Mouse (Mus musculus) stomach, postnatal 0 days (tissue): ENCODE measurements at regions not wholly inside any gene's neighbourhood (a gene's known extent, or its start where the extent isn't known, plus 50 kb on each side); places are given as distances from the start of the nearest gene placed in this dataset.
A peak's percentile ranks its signal among the peaks of the same experiment; 100 is the strongest.

Experiments
- ATAC-seq: fragments of 200-750 bp; cut with Nextera tagmentation; 2 replicates; pipeline ENCODE4 v1.8.0; 2017; ENCODE audit not compliant: low FRiP score, low TSS enrichment
- DNase-seq: peaks from one replicate; pipeline ENCODE4 v3.0.0-alpha.2; 2016; ENCODE audit warnings: low spot score
- H3K27ac ChIP-seq: fragments of 300-500 bp; sonication (generic); replicated peaks from 2 replicates; pipeline ENCODE4 v1.5.1; 2014; ENCODE audit warnings: mild to moderate bottlenecking, control low read depth
- H3K27me3 ChIP-seq: fragments of 300-500 bp; sonication (generic); 2 replicates; pipeline ENCODE4 v1.6.1; 2014; ENCODE audit warnings: low read length; ENCODE audit not compliant: control insufficient read depth, insufficient read depth
- H3K36me3 ChIP-seq: fragments of 300-500 bp; sonication (generic); 2 replicates; pipeline ENCODE4 v1.6.1; 2014; ENCODE audit warnings: low read length, mixed read lengths; ENCODE audit not compliant: control insufficient read depth, insufficient read depth
- H3K4me1 ChIP-seq: fragments of 300-500 bp; sonication (generic); replicated peaks from 2 replicates; pipeline ENCODE4 v1.6.1; 2014; ENCODE audit warnings: antibody characterized with exemption; ENCODE audit not compliant: control insufficient read depth, insufficient read depth
- H3K4me2 ChIP-seq: fragments of 300-500 bp; sonication (generic); replicated peaks from 2 replicates; pipeline ENCODE4 v1.6.1; 2014; ENCODE audit warnings: low read depth, mild to moderate bottlenecking, control low read depth, moderate library complexity
- H3K4me3 ChIP-seq: fragments of 300-500 bp; sonication (generic); 2 replicates; pipeline ENCODE4 v1.5.1; 2014; ENCODE audit warnings: low read depth, low read length, control low read depth
- H3K9ac ChIP-seq: fragments of 300-500 bp; sonication (generic); 2 replicates; pipeline ENCODE4 v1.6.1; 2014; ENCODE audit warnings: mild to moderate bottlenecking, low read length, control low read depth, mixed read lengths
- H3K9me3 ChIP-seq: fragments of 300-500 bp; sonication (generic); 2 replicates; pipeline ENCODE4 v1.6.1; 2016; ENCODE audit warnings: low read length; ENCODE audit not compliant: control insufficient read depth
- CTCF ChIP-seq: IDR thresholded peaks from 2 replicates; pipeline ENCODE4 v1.5.1; 2016; ENCODE audit warnings: antibody characterized with exemption, low read depth, mild to moderate bottlenecking, moderate library complexity
- EP300 ChIP-seq: optimal IDR thresholded peaks from 2 replicates; pipeline ENCODE3; 2016; ENCODE audit warnings: antibody characterized with exemption
- WGBS: fragments of 180-500 bp; shearing (Covaris S2); extraction: QIAGEN DNeasy Blood & Tissue Kit; methylation state at CpG from one replicate; pipeline ENCODE4 v1.1.7; 2014; 5-methylcytosine and 5-hydroxymethylcytosine counted together

- WGBS, result 87% methylated on average over 3 of the region's 3 CpGs
- Histone ChIP-seq H3K4me1 (no peaks in the 10 kb centered on the region), H3K9me3 (no peaks in the 10 kb centered on the region; the same call in 1 of the 2 replicates), H3K36me3 (no peaks in the 10 kb centered on the region), H3K27me3 (no peaks in the 10 kb centered on the region), H3K27ac (no peak overlapping the region), H3K4me2 (no peak overlapping the region), H3K9ac (no peak overlapping the region), H3K4me3 (no peak overlapping the region)
- no peak for ATAC-seq
- TF ChIP-seq CTCF (no peak), EP300 (no peak)
- no peak for DNase-seq
These were observed 525.0 kb upstream of the Fat1 start for GRCm38 (mm10) chr8:44410261-44410660.

GRCm38 (mm10) chr8:44418003-44418402 is 517.2 kb upstream of the Fat1 start:
- Histone ChIP-seq H3K4me3 (no peak overlapping the region), H3K9ac (no peak overlapping the region), H3K27ac (no peak overlapping the region), H3K27me3 (no peaks in the 10 kb centered on the region), H3K4me1 (no peaks in the 10 kb centered on the region), H3K36me3 (no peaks in the 10 kb centered on the region), H3K9me3 (no peaks in the 10 kb centered on the region), H3K4me2 (no peak overlapping the region)
- ATAC-seq, result no peak
- TF ChIP-seq CTCF (no peak), EP300 (no peak)
- no peak for DNase-seq
- 84% methylated on average over 8 of the region's 8 CpGs for WGBS

- no peak overlapping the region for H3K4me3 ChIP-seq
- H3K27ac ChIP-seq, result no peak overlapping the region
- H3K4me2 ChIP-seq, result no peak overlapping the region
- H3K9me3 ChIP-seq, result no peaks in the 10 kb centered on the region
- no peak for ATAC-seq
- TF ChIP-seq CTCF, result no peak
- TF ChIP-seq EP300, result no peak
- no peaks in the 10 kb centered on the region for H3K4me1 ChIP-seq
- no peaks in the 10 kb centered on the region for H3K27me3 ChIP-seq
- WGBS, result 59% methylated on average over 3 of the region's 3 CpGs
- no peak for DNase-seq
- no peak overlapping the region for H3K9ac ChIP-seq
- H3K36me3 ChIP-seq, result no peaks in the 10 kb centered on the region
These were observed 479.8 kb upstream of the Fat1 start for GRCm38 (mm10) chr8:44455433-44455832.

GRCm38 (mm10) chr8:44456336-44456735 is 478.9 kb upstream of the Fat1 start:
- H3K4me1 ChIP-seq, result no peaks in the 10 kb centered on the region
- DNase-seq, result peak; percentile 25
- no peaks in the 10 kb centered on the region for H3K9me3 ChIP-seq
- H3K4me2 ChIP-seq, result no peak overlapping the region
- H3K36me3 ChIP-seq, result no peaks in the 10 kb centered on the region
- ATAC-seq, result peak; percentile 63; the same call in 1 of the 2 replicates
- H3K9ac ChIP-seq, result no peak overlapping the region
- TF ChIP-seq CTCF (no peak), EP300 (no peak)
- WGBS, result 75% methylated on average over 7 of the region's 7 CpGs
- H3K4me3 ChIP-seq, result no peak overlapping the region
- no peak overlapping the region for H3K27ac ChIP-seq
- H3K27me3 ChIP-seq, result no peaks in the 10 kb centered on the region

GRCm38 (mm10) chr8:44466409-44467078 is 468.7 kb upstream of the Fat1 start:
- no peak overlapping the region for H3K4me3 ChIP-seq
- no peaks in the 10 kb centered on the region for H3K36me3 ChIP-seq
- no peak for TF ChIP-seq EP300
- TF ChIP-seq CTCF, result no peak
- no peak overlapping the region for H3K4me2 ChIP-seq
- no peaks in the 10 kb centered on the region for H3K27me3 ChIP-seq
- no peaks in the 10 kb centered on the region for H3K4me1 ChIP-seq
- H3K9me3 ChIP-seq, result no peaks in the 10 kb centered on the region
- ATAC-seq (no peak), DNase-seq (no peak)
- H3K9ac ChIP-seq, result no peak overlapping the region
- H3K27ac ChIP-seq, result no peak overlapping the region
- WGBS, result 82% methylated on average over 3 of the region's 3 CpGs

GRCm38 (mm10) chr8:44512876-44513275 is 422.4 kb upstream of the Fat1 start:
- no peak overlapping the region for H3K4me2 ChIP-seq
- H3K27me3 ChIP-seq, result no peaks in the 10 kb centered on the region
- DNase-seq (no peak), ATAC-seq (no peak)
- no peaks in the 10 kb centered on the region for H3K4me1 ChIP-seq
- no peaks in the 10 kb centered on the region for H3K36me3 ChIP-seq
- H3K9me3 ChIP-seq, result no peaks in the 10 kb centered on the region
- H3K27ac ChIP-seq, result no peak overlapping the region
- TF ChIP-seq EP300, result no peak
- no peak for TF ChIP-seq CTCF
- H3K9ac ChIP-seq, result no peak overlapping the region
- no peak overlapping the region for H3K4me3 ChIP-seq
- 67% methylated on average over 1 of the region's 1 CpGs for WGBS
